Mouse (Mus musculus): ENCODE results near the gene Igsf8.

Gene Igsf8

GRCm38 (mm10) chr1:172323298-172323697 is 61.9 kb downstream of the Igsf8 start:
- DNase-seq (ENCODE audit: low spot score in 2 of 2) = no peak

GRCm38 (mm10) chr1:172323801-172324359 is 62.4 kb downstream of the Igsf8 start:
- no peak for DNase-seq (ENCODE audit: low spot score in 2 of 2)

- DNase-seq (ENCODE audit: low spot score in 2 of 2) = peak; percentile 27 to 64
Observed at GRCm38 (mm10) chr1:172324725-172325124, 63.3 kb downstream of the Igsf8 start.

- DNase-seq (ENCODE audit: low spot score in 2 of 2) = peak; percentile 51 to 73
Observed at GRCm38 (mm10) chr1:172325680-172326535, 64.5 kb downstream of the Igsf8 start.

GRCm38 (mm10) chr1:172326684-172327083 is 65.2 kb downstream of the Igsf8 start:
- DNase-seq (ENCODE audit: low spot score in 2 of 2) = no peak

GRCm38 (mm10) chr1:172327206-172328001 is 66.0 kb downstream of the Igsf8 start:
- no peak for DNase-seq (ENCODE audit: low spot score in 2 of 2)

GRCm38 (mm10) chr1:172328041-172328440 is 66.6 kb downstream of the Igsf8 start:
- no peak for DNase-seq (ENCODE audit: low spot score in 2 of 2)

- DNase-seq (ENCODE audit: low spot score in 2 of 2) = no peak
Observed at GRCm38 (mm10) chr1:172328461-172328860, 67.0 kb downstream of the Igsf8 start.

- no peak for DNase-seq (ENCODE audit: low spot score in 2 of 2)
Observed at GRCm38 (mm10) chr1:172329131-172329530, 67.7 kb downstream of the Igsf8 start, which contains the start of gene Kcnj9. Gene Kcnj9 (minus strand): TSS chr1:172329318.

GRCm38 (mm10) chr1:172329616-172330015 is 68.2 kb downstream of the Igsf8 start:
- DNase-seq (ENCODE audit: low spot score in 2 of 2) = no peak

- no peak for DNase-seq (ENCODE audit: low spot score in 2 of 2)
Observed at GRCm38 (mm10) chr1:172331422-172331947, 70.0 kb downstream of the Igsf8 start.

- no peak for DNase-seq (ENCODE audit: low spot score in 2 of 2)
Observed at GRCm38 (mm10) chr1:172332925-172333324, 71.5 kb downstream of the Igsf8 start.

- DNase-seq (ENCODE audit: low spot score in 2 of 2) = no peak
Observed at GRCm38 (mm10) chr1:172333512-172333911, 72.1 kb downstream of the Igsf8 start.

- no peak for DNase-seq (ENCODE audit: low spot score in 2 of 2)
Observed at GRCm38 (mm10) chr1:172335804-172336203, 74.4 kb downstream of the Igsf8 start.

- DNase-seq (ENCODE audit: low spot score in 2 of 2) = no peak
Observed at GRCm38 (mm10) chr1:172337411-172338185, 76.2 kb downstream of the Igsf8 start.

GRCm38 (mm10) chr1:172340729-172341321 is 79.4 kb downstream of the Igsf8 start, which contains the start of gene Kcnj10:
Gene Kcnj10 (plus strand): TSS chr1:172341210.
- peak; percentile 65 to 76 for DNase-seq (ENCODE audit: low spot score in 2 of 2)

- DNase-seq (ENCODE audit: low spot score in 2 of 2) = no peak
Observed at GRCm38 (mm10) chr1:172341386-172341785, 79.9 kb downstream of the Igsf8 start.

- no peak for DNase-seq (ENCODE audit: low spot score in 2 of 2)
Observed at GRCm38 (mm10) chr1:172342729-172343128, 81.3 kb downstream of the Igsf8 start.

GRCm38 (mm10) chr1:172343914-172344313 is 82.5 kb downstream of the Igsf8 start:
- no peak for DNase-seq (ENCODE audit: low spot score in 2 of 2)

GRCm38 (mm10) chr1:172344820-172345219 is 83.4 kb downstream of the Igsf8 start:
- DNase-seq (ENCODE audit: low spot score in 2 of 2) = no peak

GRCm38 (mm10) chr1:172346707-172347106 is 85.3 kb downstream of the Igsf8 start:
- DNase-seq (ENCODE audit: low spot score in 2 of 2) = no peak

All from thymus, postnatal 10 days (tissue).